Mouse (Mus musculus) hindbrain, embryonic 13.5 days (tissue): Measurements from ENCODE around the gene H2-Q10. TPM values are rescaled to one million over a fixed set of nuclear protein-coding genes. Genes with fewer than 3 reads are reported as not detected.
"Not testable (repeated sequence)": the region's sequence is repeated elsewhere in the genome, so short reads cannot be mapped to it uniquely, and the experiment has no call there.

Source experiments
- ATAC-seq: fragments of 200-750 bp; cut with Nextera tagmentation; 2 replicates; pipeline ENCODE4 v1.8.0; 2017; ENCODE audit warnings: moderate TSS enrichment; ENCODE audit not compliant: low FRiP score
- H3K27ac ChIP-seq: fragments of 300-500 bp; sonication (generic); 2 replicates; pipeline ENCODE4 v1.5.1; 2015; ENCODE audit warnings: inconsistent platforms, mild to moderate bottlenecking, moderate library complexity
- H3K27me3 ChIP-seq: fragments of 300-500 bp; sonication (generic); 2 replicates; pipeline ENCODE4 v1.6.1; 2015; ENCODE audit warnings: mild to moderate bottlenecking, inconsistent platforms
- H3K36me3 ChIP-seq: fragments of 300-500 bp; sonication (generic); 2 replicates; pipeline ENCODE4 v1.6.1; 2015; ENCODE audit warnings: mild to moderate bottlenecking, inconsistent platforms
- H3K4me1 ChIP-seq: fragments of 300-500 bp; sonication (generic); replicated peaks from 2 replicates; pipeline ENCODE4 v1.6.1; 2015; ENCODE audit warnings: inconsistent platforms
- H3K4me2 ChIP-seq: fragments of 300-500 bp; sonication (generic); 2 replicates; pipeline ENCODE4 v1.6.1; 2015; ENCODE audit warnings: inconsistent platforms, mild to moderate bottlenecking, moderate library complexity
- H3K4me3 ChIP-seq: fragments of 300-500 bp; sonication (generic); 2 replicates; pipeline ENCODE4 v1.5.1; 2015; ENCODE audit warnings: mild to moderate bottlenecking, inconsistent platforms
- H3K9ac ChIP-seq: fragments of 300-500 bp; sonication (generic); 2 replicates; pipeline ENCODE4 v1.6.1; 2015; ENCODE audit warnings: mild to moderate bottlenecking, inconsistent platforms
- H3K9me3 ChIP-seq: fragments of 300-500 bp; sonication (generic); 2 replicates; pipeline ENCODE4 v1.6.1; 2016; ENCODE audit warnings: inconsistent platforms
- WGBS: fragments of 180-500 bp; shearing (Covaris S2); methylation state at CpG from one replicate; pipeline ENCODE4 v1.1.7; 2015; 5-methylcytosine and 5-hydroxymethylcytosine counted together
- polyA plus RNA-seq: library from polyadenylated mRNA; unstranded; fragments of >200 nt; fragmentation: Nextera tagmentation; extraction: Ambion mirVana; gene quantifications from 2 replicates; pipeline ENCODE4 v1.2.1, GENCODE M21; 2015

H2-Q10 gene
- polyA plus RNA-seq, 1 experiment from 2014 or later = 0.10 TPM

GRCm38 (mm10) chr17:35507556-35508260 is 37.8 kb downstream of the H2-Q10 start:
- WGBS = 28% methylated on average over 13 of the region's 13 CpGs
- Histone ChIP-seq H3K4me2 (no peak overlapping the region), H3K4me3 (no peak overlapping the region), H3K9me3 (no peaks in the 10 kb centered on the region), H3K4me1 (no peaks in the 10 kb centered on the region), H3K27ac (no peak overlapping the region), H3K27me3 (peaks cover 52% of the 10 kb centered on the region), H3K36me3 (no peaks in the 10 kb centered on the region), H3K9ac (no peak overlapping the region)
- no peak for ATAC-seq

- ATAC-seq, H3K9me3 ChIP-seq, H3K9ac ChIP-seq, H3K27ac ChIP-seq, H3K36me3 ChIP-seq, H3K4me3 ChIP-seq, H3K4me2 ChIP-seq, H3K4me1 ChIP-seq: not testable (repeated sequence)
- WGBS = 59% methylated on average over 5 of the region's 5 CpGs
- H3K27me3 ChIP-seq = peaks cover 50% of the 10 kb centered on the region
Observed at GRCm38 (mm10) chr17:35508279-35508678, 38.4 kb downstream of the H2-Q10 start.

GRCm38 (mm10) chr17:35509284-35509683 is 39.4 kb downstream of the H2-Q10 start:
- H3K36me3 ChIP-seq = no peaks in the 10 kb centered on the region
- 54% methylated on average over 8 of the region's 8 CpGs for WGBS
- H3K4me2 ChIP-seq = no peak overlapping the region
- no peaks in the 10 kb centered on the region for H3K9me3 ChIP-seq
- no peak overlapping the region for H3K27ac ChIP-seq
- H3K27me3 ChIP-seq = peaks cover 50% of the 10 kb centered on the region
- no peak overlapping the region for H3K4me3 ChIP-seq
- ATAC-seq = no peak
- H3K4me1 ChIP-seq = peaks cover 3% of the 10 kb centered on the region; the same call in 1 of the 2 replicates
- H3K9ac ChIP-seq = no peak overlapping the region

GRCm38 (mm10) chr17:35512916-35513626 is 43.2 kb downstream of the H2-Q10 start:
- peaks cover 26% of the 10 kb centered on the region for H3K27me3 ChIP-seq
- WGBS = 85% methylated on average over 7 of the region's 7 CpGs

GRCm38 (mm10) chr17:35513886-35514285 is 44.0 kb downstream of the H2-Q10 start:
- Histone ChIP-seq H3K27ac (no peak overlapping the region), H3K27me3 (peaks cover 22% of the 10 kb centered on the region), H3K9me3 (no peaks in the 10 kb centered on the region), H3K4me3 (no peak overlapping the region), H3K36me3 (no peaks in the 10 kb centered on the region), H3K4me2 (no peak overlapping the region), H3K4me1 (peaks cover 38% of the 10 kb centered on the region), H3K9ac (no peak overlapping the region)
- WGBS = 13% methylated on average over 2 of the region's 2 CpGs
- no peak for ATAC-seq

More at GRCm38 (mm10) chr17:35512916-35513626, 43.2 kb downstream of the H2-Q10 start:
- Histone ChIP-seq H3K4me3 (no peak overlapping the region), H3K4me1 (peaks cover 35% of the 10 kb centered on the region), H3K27ac (no peak overlapping the region), H3K9ac (no peak overlapping the region), H3K36me3 (no peaks in the 10 kb centered on the region), H3K4me2 (no peak overlapping the region), H3K9me3 (no peaks in the 10 kb centered on the region)
- ATAC-seq = no peak

- 40% methylated on average over 6 of the region's 6 CpGs for WGBS
- 0 out of 2 replicates have a peak overlapping the region, but pooled peaks have one; percentile 84 for H3K4me2 ChIP-seq
- peaks cover 38% of the 10 kb centered on the region for H3K4me1 ChIP-seq
- H3K27me3 ChIP-seq = peaks cover 15% of the 10 kb centered on the region; the same call in 1 of the 2 replicates
- ATAC-seq = no peak
- 0 out of 2 replicates have a peak overlapping the region, but pooled peaks have one; percentile 6 for H3K9ac ChIP-seq
- H3K36me3 ChIP-seq = no peaks in the 10 kb centered on the region
- H3K4me3 ChIP-seq = no peak overlapping the region
- H3K9me3 ChIP-seq = no peaks in the 10 kb centered on the region
- H3K27ac ChIP-seq = no peak overlapping the region
Observed at GRCm38 (mm10) chr17:35514756-35515155, 44.9 kb downstream of the H2-Q10 start.

- ATAC-seq = peak; percentile 44; the same call in 1 of the 2 replicates
Observed at GRCm38 (mm10) chr17:35515911-35516640, 46.2 kb downstream of the H2-Q10 start.

GRCm38 (mm10) chr17:35516652-35517500 is 47.0 kb downstream of the H2-Q10 start, which contains the start of the genes Tcf19 and Cchcr1:
TSS of gene Tcf19 (minus strand) at chr17:35516824.
TSS of gene Cchcr1 (plus strand) at chr17:35517100.
- Histone ChIP-seq H3K9ac (peak within 1 kb of the TSS; percentile 71), H3K9me3 (no peaks in the 10 kb centered on the region), H3K4me2 (peak within 1 kb of the TSS; percentile 84), H3K4me3 (peak within 1 kb of the TSS; percentile 56), H3K4me1 (peaks cover 38% of the 10 kb centered on the region), H3K27me3 (peaks cover 14% of the 10 kb centered on the region; the same call in 1 of the 2 replicates), H3K27ac (no peak within 1 kb of the TSS), H3K36me3 (no peaks in the 10 kb centered on the region)
- peak; percentile 94 for ATAC-seq
- under 1% methylated on average over 67 of the region's 67 CpGs for WGBS

More at GRCm38 (mm10) chr17:35515911-35516640, 46.2 kb downstream of the H2-Q10 start:
- H3K4me2 ChIP-seq = peak overlapping the region; percentile 84
- H3K9ac ChIP-seq = peak overlapping the region; percentile 71
- peaks cover 14% of the 10 kb centered on the region; the same call in 1 of the 2 replicates for H3K27me3 ChIP-seq
- peak overlapping the region; percentile 56 for H3K4me3 ChIP-seq
- no peaks in the 10 kb centered on the region for H3K9me3 ChIP-seq
- no peak overlapping the region for H3K27ac ChIP-seq
- H3K4me1 ChIP-seq = peaks cover 38% of the 10 kb centered on the region
- 5% methylated on average over 25 of the region's 25 CpGs for WGBS
- no peaks in the 10 kb centered on the region for H3K36me3 ChIP-seq

GRCm38 (mm10) chr17:35517526-35517925 is 47.6 kb downstream of the H2-Q10 start:
- no peak overlapping the region for H3K27ac ChIP-seq
- 9% methylated on average over 12 of the region's 12 CpGs for WGBS

More at GRCm38 (mm10) chr17:35517526-35517925, 47.6 kb downstream of the H2-Q10 start:
- H3K9me3 ChIP-seq = no peaks in the 10 kb centered on the region
- peak overlapping the region; percentile 61 for H3K9ac ChIP-seq
- H3K4me1 ChIP-seq = peaks cover 38% of the 10 kb centered on the region
- no peaks in the 10 kb centered on the region for H3K36me3 ChIP-seq
- H3K4me2 ChIP-seq = peak overlapping the region; percentile 84
- peaks cover 14% of the 10 kb centered on the region; the same call in 1 of the 2 replicates for H3K27me3 ChIP-seq
- ATAC-seq = no peak
- H3K4me3 ChIP-seq = peak overlapping the region; percentile 56
